Mouse (Mus musculus) spleen, postnatal 10 days (tissue): ENCODE data around the gene Kifc1.

Experiments
- DNase-seq, 2 experiments: peaks; one replicate each; pipeline ENCODE4 v3.0.0; 2021 to 2022; ENCODE audit warnings: low spot score in 2 of 2

Gene Kifc1

GRCm38 (mm10) chr17:33890533-33891059 is at the start of gene Kifc1:
TSS of gene Kifc1 (minus strand) at chr17:33890661.
- peak; percentile 99 for DNase-seq

- DNase-seq: no peak
Observed at GRCm38 (mm10) chr17:33938783-33939182, 48.3 kb upstream of the Kifc1 start.

DNA sequence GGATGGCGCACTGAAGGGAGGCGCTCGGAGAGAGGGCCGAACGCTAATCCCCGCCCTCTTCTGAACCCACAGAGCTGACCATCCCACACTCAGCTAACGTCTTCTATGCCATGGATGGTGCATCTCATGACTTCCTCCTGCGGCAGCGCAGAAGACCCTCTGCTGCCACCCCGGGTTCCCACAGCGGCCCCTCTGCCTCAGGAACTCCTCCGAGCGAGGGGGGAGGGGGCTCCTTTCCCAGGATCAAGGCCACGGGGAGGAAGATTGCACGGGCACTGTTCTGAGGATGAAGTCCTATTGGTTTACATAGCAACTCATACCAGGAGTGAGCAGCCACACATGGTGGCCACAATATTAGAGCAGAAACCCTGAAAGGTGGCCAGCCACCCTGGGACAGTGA is 46.5 kb upstream of the Kifc1 start:
- DNase-seq: no peak

GRCm38 (mm10) chr17:33935422-33936055 is 45.1 kb upstream of the Kifc1 start:
- DNase-seq: no peak

DNA sequence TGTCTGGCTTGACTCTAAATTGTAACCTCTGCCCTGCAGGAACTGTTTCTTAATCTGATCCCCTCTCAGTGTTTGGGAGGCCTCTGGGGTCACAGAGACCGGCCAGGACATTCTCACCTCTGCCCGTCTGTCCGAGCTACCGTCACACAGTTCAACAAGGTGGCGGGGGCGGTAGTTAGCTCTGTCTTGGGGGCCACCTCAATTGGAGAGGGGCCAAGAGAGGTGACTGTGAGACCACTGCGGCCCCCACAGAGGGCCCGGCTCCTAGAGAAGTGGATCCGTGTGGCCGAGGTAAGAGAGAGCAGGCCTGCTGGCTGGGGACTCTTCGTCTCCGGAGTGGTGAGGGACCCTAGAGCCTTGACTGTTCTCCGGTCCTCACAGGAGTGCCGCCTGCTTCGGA is 42.5 kb upstream of the Kifc1 start:
- DNase-seq: no peak

- no peak for DNase-seq
Observed at GRCm38 (mm10) chr17:33932448-33932847, 42.0 kb upstream of the Kifc1 start.

- no peak for DNase-seq
Observed at GRCm38 (mm10) chr17:33931947-33932346, 41.5 kb upstream of the Kifc1 start.

- no peak for DNase-seq
Observed at GRCm38 (mm10) chr17:33931159-33931866, 40.9 kb upstream of the Kifc1 start.

DNA sequence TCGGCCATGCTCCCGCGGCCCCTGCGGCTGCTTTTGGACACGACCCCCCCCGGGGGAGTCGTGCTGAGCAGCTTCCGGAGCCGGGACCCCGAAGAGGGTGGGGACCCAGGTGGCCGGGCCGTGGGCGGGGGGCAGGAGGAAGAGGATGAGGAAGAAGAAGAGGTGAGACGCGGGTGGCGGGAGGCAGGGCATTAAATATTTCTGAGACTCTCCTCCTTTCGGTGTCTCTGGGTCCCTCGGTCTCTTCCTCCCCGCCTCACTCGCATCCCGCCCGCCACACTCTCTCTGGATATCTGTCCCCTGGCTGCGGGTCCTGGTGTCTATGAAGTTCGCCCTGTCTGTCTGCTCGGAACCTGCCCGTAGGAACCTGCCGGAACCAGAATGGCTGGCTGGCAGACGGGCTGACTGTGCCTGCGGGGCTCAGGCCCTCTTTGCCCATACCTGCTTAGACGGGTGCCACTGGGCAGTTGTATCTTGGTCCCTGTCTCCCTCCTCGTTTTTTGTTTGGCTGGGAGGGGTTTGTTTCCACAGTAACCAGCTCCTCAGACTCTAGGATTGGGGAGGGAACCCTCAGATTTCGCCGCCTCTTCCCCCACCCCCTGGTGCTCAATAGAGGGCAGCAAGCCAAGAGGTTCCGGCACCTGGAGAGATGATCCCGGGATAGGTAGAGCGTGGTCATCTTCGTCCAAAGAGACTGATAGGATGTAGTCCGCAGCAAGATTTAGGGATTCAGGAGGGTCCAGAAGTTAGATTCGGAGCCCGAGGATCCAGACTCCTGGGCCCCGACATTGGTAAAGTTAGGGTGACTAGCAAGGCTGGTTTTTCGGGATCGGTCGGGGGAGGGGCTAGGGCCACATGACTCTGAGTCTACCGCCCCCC is 40.1 kb upstream of the Kifc1 start:
- DNase-seq: peak; percentile 64 to 66

GRCm38 (mm10) chr17:33929371-33930279 is 39.2 kb upstream of the Kifc1 start, which contains the start of gene Rgl2:
TSS of gene Rgl2 (plus strand) at chr17:33929543.
- peak; percentile 97 to 99 for DNase-seq

- no peak for DNase-seq
Observed at GRCm38 (mm10) chr17:33928251-33928947, 37.9 kb upstream of the Kifc1 start.

DNA sequence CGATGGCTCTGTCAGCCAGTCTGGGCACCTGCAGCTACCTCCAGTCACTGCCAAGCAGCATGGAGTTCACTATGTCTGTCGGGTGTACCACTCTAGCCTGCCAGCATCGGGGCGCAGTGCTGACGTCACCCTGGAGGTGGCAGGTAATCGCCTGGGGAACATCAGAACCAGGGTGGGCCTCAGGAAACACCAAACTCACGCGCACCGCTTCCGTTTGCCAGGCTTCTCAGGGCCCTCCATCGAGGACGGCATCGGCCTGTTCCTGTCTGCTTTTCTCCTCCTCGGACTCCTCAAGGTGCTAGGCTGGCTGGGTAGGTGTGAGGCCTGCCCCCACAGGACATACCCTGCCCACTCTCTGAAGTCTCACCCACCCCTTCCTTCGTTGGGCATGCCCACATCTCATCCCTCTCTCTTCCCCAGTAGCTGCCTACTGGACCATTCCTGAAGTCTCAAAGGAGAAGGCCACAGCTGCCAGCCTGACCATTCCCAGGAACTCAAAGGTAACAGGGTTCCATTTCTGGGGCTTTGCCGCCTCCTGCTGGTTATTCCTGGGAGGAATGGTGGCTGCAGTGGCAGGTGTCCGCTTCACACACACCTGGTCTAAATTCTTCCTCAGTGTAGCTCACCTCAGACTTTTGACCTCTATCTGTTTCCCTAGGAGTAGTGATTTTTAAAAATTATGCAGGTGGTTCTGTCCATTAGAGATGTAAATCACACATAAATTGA is 35.9 kb upstream of the Kifc1 start:
- no peak for DNase-seq

DNA sequence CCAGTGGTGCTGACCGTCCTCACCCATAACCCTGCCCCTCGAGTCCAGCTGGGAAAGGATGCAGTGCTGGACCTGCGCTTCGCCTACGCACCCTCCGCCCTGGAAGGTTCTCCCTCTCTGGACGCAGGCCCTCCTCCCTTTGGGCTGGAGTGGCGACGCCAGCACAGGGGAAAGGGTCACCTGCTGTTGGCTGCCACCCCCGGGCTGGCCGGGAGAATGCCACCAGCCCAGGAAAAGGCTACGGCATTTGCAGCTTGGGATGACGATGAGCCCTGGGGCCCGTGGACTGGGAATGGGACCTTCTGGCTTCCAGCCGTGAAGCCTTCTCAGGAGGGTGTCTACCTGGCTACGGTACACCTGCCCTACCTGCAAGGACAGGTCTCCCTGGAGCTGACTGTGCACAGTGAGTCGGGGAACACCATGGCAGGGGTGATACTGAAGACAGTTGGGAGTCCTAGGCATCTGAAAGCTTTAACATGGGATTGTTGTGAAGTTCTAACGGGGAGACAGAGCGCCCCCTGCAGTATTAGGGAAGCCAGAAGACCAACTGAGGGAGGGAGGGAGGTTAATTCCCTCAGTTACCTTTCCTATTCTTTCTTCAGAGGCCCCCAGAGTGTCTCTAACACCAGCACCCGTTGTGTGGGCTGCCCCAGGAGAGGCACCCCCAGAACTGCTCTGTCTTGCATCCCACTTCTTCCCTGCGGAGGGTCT is 35.1 kb upstream of the Kifc1 start:
- DNase-seq: no peak

DNA sequence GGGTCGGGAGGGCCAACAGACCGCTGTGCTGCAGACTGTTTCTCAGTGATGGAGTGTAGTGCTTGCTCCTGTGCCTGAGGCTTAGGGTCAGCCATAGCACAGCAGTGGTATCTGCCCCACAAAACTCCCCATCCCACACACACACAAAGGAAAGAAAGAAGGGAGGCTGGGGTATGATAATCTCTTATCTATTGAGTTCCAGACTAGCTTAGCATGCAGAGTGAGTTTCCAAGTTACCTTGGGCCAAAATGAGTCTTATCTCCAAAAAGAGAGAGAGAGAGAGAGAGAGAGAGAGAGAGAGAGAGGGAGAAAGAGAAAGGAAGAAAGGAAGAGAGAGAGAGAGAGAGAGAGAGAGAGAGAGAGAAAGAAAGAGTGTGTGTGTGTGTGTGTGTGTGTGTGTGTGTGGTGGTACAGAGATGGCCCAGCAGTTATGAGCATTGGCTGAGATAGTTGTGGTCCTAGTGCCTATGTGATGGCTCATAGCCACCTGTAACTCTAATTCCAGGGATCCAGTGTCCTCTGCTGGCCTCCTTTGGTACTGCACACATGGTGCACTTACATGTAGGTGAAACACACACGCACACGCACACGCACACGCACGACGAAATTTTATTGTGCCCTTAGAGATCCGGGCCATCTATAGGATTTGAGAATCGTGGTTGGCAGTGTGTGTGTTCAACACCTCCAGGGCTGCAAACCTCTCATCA is 34.3 kb upstream of the Kifc1 start:
- peak; percentile 59 to 81 for DNase-seq

DNA sequence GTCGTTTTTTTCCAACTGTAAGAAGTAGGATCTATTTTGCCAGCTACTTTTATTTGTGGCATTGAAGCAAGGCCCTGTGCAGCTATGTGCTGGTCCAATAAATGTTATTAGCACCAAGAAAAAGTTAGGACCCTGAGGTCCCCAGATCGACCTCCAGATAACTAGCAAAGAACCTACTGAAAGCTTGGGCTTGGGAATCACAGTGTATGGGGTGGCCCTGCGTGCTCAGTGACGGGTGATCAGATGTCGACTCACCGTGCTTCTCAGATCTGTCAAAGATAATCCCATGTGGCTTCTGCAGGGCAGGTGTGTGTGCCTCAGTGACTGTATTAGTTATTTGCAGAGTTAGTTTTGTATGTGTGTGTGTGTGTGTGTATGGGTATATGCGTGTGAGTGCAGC is 30.9 kb upstream of the Kifc1 start:
- no peak for DNase-seq

GRCm38 (mm10) chr17:33920282-33921097 is 30.0 kb upstream of the Kifc1 start:
- DNase-seq: peak; percentile 92 to 94
